Mouse (Mus musculus): ENCODE measurements at regions not wholly inside any gene's neighbourhood (a gene's known extent, or its start where the extent isn't known, plus 50 kb on each side); places are given as distances from the start of the nearest gene placed in this dataset.

- no peak overlapping the region for H3K27ac ChIP-seq
- no peak overlapping the region for H3K9ac ChIP-seq
- no peaks in the 10 kb centered on the region for H3K9me3 ChIP-seq
- H3K4me3 ChIP-seq (replicated peaks), result no peak overlapping the region
- no peak overlapping the region for H3K4me2 ChIP-seq
- H3K36me3 ChIP-seq, result no peaks in the 10 kb centered on the region
- no peaks in the 10 kb centered on the region for H3K27me3 ChIP-seq (replicated peaks)
- no peaks in the 10 kb centered on the region for H3K4me1 ChIP-seq
- no peak for ATAC-seq (ENCODE audit: insufficient read depth, low FRiP score, low read depth)
- WGBS, result 82% methylated on average over 2 of the region's 2 CpGs
These were observed 1669.5 kb downstream of the Efnb2 start for GRCm38 (mm10) chr8:6991516-6991915.

DNA sequence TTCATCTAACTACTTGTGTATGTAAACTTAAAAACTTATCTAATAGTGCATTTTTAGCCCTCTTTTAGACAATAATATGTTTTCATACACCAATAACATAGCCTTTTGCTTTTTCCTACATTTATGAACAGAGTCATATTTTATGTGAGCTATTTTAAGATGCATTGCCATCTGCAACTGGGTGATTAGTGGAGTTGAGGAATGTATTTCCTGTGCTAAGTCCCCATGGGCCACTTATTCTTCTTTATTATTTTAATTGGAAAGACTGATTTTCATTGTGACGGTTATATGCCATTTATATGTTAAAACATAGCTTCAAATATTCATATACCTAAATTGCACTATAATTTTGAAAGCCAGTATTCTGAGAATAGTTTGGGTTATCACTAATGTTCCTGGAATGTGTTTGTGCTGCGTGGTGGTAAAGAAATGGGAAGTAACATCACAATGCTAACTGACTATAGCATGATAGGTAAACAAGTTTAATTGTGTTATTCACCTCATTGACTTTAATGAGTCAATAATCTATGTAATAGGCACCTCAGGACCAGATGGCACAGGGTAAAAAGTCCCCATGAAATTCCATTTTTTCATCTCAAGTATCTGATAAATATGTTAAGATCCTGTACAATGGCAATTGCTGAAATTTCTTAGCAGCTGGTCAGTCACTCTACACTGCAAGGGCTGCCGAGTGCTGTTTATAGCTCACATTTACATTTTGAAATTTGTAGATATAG, 1671.5 kb downstream of the Efnb2 start:
- no peaks in the 10 kb centered on the region for H3K36me3 ChIP-seq
- WGBS, result 71% methylated on average over 3 of the region's 3 CpGs
- no peaks in the 10 kb centered on the region for H3K27me3 ChIP-seq (replicated peaks)
- no peak overlapping the region for H3K9ac ChIP-seq
- H3K9me3 ChIP-seq, result no peaks in the 10 kb centered on the region
- no peaks in the 10 kb centered on the region for H3K4me1 ChIP-seq
- H3K4me2 ChIP-seq, result no peak overlapping the region
- ATAC-seq (ENCODE audit: insufficient read depth, low FRiP score, low read depth), result no peak
- no peak overlapping the region for H3K4me3 ChIP-seq (replicated peaks)
- H3K27ac ChIP-seq, result no peak overlapping the region

GRCm38 (mm10) chr8:6973961-6974360, 1687.1 kb downstream of the Efnb2 start:
- H3K27me3 ChIP-seq (replicated peaks), result no peaks in the 10 kb centered on the region
- H3K9ac ChIP-seq, result no peak overlapping the region
- no peaks in the 10 kb centered on the region for H3K4me1 ChIP-seq
- ATAC-seq (ENCODE audit: insufficient read depth, low FRiP score, low read depth), result no peak
- no peaks in the 10 kb centered on the region for H3K36me3 ChIP-seq
- no peaks in the 10 kb centered on the region for H3K9me3 ChIP-seq
- no peak overlapping the region for H3K4me2 ChIP-seq
- no peak overlapping the region for H3K4me3 ChIP-seq (replicated peaks)
- no peak overlapping the region for H3K27ac ChIP-seq

GRCm38 (mm10) chr8:6963006-6963799, 1697.8 kb downstream of the Efnb2 start:
- WGBS, result 75% methylated on average over 4 of the region's 4 CpGs
- Histone ChIP-seq H3K4me2 (no peak overlapping the region), H3K4me3 (replicated peaks) (no peak overlapping the region), H3K27ac (no peak overlapping the region), H3K9ac (no peak overlapping the region), H3K4me1 (no peaks in the 10 kb centered on the region), H3K27me3 (replicated peaks) (no peaks in the 10 kb centered on the region), H3K36me3 (no peaks in the 10 kb centered on the region), H3K9me3 (no peaks in the 10 kb centered on the region)
- ATAC-seq (ENCODE audit: insufficient read depth, low FRiP score, low read depth), result no peak

- H3K27ac ChIP-seq, result no peak overlapping the region
- 87% methylated on average over 5 of the region's 5 CpGs for WGBS
- H3K36me3 ChIP-seq, result no peaks in the 10 kb centered on the region
- H3K27me3 ChIP-seq (replicated peaks), result no peaks in the 10 kb centered on the region
- ATAC-seq (ENCODE audit: insufficient read depth, low FRiP score, low read depth), result no peak
- H3K4me2 ChIP-seq, result no peak overlapping the region
- no peaks in the 10 kb centered on the region for H3K9me3 ChIP-seq
- H3K4me1 ChIP-seq, result no peaks in the 10 kb centered on the region
- no peak overlapping the region for H3K9ac ChIP-seq
- H3K4me3 ChIP-seq (replicated peaks), result no peak overlapping the region
These were observed 1703.0 kb downstream of the Efnb2 start for GRCm38 (mm10) chr8:6958086-6958485.

DNA sequence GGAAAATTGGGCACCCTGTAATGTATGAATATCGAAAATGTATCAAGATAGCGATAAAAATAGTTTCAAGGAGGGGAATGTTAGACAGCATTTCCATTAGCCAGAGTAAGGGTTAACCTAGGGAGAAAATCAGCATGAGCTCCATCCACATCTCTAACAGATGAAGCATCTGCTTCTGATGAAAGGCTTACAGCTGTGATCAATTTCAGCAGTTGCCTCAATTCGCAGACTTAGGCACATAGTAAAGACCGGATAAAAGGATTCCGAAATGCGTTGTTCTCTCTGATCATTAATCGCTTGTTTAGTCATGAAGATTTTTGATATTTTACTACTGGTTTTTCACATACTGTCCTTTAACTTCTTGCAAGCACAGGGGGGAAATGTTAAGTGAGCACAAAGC, 1706.8 kb downstream of the Efnb2 start:
- Histone ChIP-seq H3K9ac (no peak overlapping the region), H3K4me1 (no peaks in the 10 kb centered on the region), H3K4me3 (replicated peaks) (no peak overlapping the region), H3K9me3 (no peaks in the 10 kb centered on the region), H3K4me2 (no peak overlapping the region), H3K27me3 (replicated peaks) (no peaks in the 10 kb centered on the region), H3K36me3 (no peaks in the 10 kb centered on the region), H3K27ac (no peak overlapping the region)
- ATAC-seq (ENCODE audit: insufficient read depth, low FRiP score, low read depth), result no peak
- WGBS, result 76% methylated on average over 7 of the region's 7 CpGs

- WGBS, result 69% methylated on average over 1 of the region's 1 CpGs
- ATAC-seq (ENCODE audit: insufficient read depth, low FRiP score, low read depth), result no peak
- Histone ChIP-seq H3K4me1 (no peaks in the 10 kb centered on the region), H3K36me3 (no peaks in the 10 kb centered on the region), H3K27ac (no peak overlapping the region), H3K4me3 (replicated peaks) (no peak overlapping the region), H3K9me3 (no peaks in the 10 kb centered on the region), H3K9ac (no peak overlapping the region), H3K27me3 (replicated peaks) (no peaks in the 10 kb centered on the region), H3K4me2 (no peak overlapping the region)
These were observed 1738.6 kb downstream of the Efnb2 start for GRCm38 (mm10) chr8:6922467-6922866.

GRCm38 (mm10) chr8:6907682-6908081, 1753.4 kb downstream of the Efnb2 start:
- no peak overlapping the region for H3K4me3 ChIP-seq (replicated peaks)
- ATAC-seq (ENCODE audit: insufficient read depth, low FRiP score, low read depth), result no peak
- no peak overlapping the region for H3K9ac ChIP-seq
- no peaks in the 10 kb centered on the region for H3K27me3 ChIP-seq (replicated peaks)
- no peak overlapping the region for H3K27ac ChIP-seq
- no peaks in the 10 kb centered on the region for H3K36me3 ChIP-seq
- 68% methylated on average over 3 of the region's 3 CpGs for WGBS
- H3K4me2 ChIP-seq, result no peak overlapping the region
- no peaks in the 10 kb centered on the region for H3K9me3 ChIP-seq
- no peaks in the 10 kb centered on the region for H3K4me1 ChIP-seq

GRCm38 (mm10) chr8:6891456-6891855, 1769.6 kb downstream of the Efnb2 start:
- no peaks in the 10 kb centered on the region for H3K27me3 ChIP-seq (replicated peaks)
- H3K36me3 ChIP-seq, result no peaks in the 10 kb centered on the region
- H3K9ac ChIP-seq, result no peak overlapping the region
- no peak overlapping the region for H3K4me2 ChIP-seq
- no peak overlapping the region for H3K27ac ChIP-seq
- no peaks in the 10 kb centered on the region for H3K9me3 ChIP-seq
- H3K4me1 ChIP-seq, result no peaks in the 10 kb centered on the region
- no peak overlapping the region for H3K4me3 ChIP-seq (replicated peaks)
- 90% methylated on average over 1 of the region's 1 CpGs for WGBS
- no peak for ATAC-seq (ENCODE audit: insufficient read depth, low FRiP score, low read depth)

DNA sequence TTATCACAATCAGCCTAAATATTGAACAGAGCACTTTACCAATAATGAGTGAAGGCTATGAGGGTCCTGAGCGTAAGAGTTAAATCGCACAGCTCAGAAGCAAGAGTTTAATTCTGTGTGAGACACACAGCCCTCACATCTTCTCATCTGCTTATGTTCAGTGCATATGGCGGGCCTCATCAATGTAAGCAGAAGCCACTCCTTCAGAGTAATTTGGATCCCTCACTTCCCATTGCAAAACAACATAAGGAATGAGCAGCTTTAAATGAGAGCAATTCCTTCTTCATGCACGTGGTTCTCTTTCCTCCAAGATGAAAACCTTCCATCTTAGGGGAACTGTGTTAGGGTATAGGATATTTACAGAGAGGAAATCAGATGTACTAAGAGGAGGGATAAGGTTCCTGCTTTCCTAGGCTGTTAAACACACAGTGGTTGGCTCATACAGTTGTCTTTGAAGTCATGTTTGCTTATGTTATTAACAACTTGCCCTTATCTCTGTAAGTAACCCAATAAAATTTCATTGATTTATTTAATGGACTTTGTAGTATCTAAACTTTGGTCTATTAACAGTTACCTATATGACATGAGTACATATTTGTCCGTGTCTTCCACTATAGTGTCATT, 1774.2 kb downstream of the Efnb2 start:
- no peak overlapping the region for H3K4me3 ChIP-seq (replicated peaks)
- no peak for ATAC-seq (ENCODE audit: insufficient read depth, low FRiP score, low read depth)
- H3K4me1 ChIP-seq, result no peaks in the 10 kb centered on the region
- H3K4me2 ChIP-seq, result no peak overlapping the region
- no peak overlapping the region for H3K27ac ChIP-seq
- H3K9ac ChIP-seq, result no peak overlapping the region
- WGBS, result 80% methylated on average over 5 of the region's 5 CpGs
- no peaks in the 10 kb centered on the region for H3K36me3 ChIP-seq
- H3K27me3 ChIP-seq (replicated peaks), result no peaks in the 10 kb centered on the region
- no peaks in the 10 kb centered on the region for H3K9me3 ChIP-seq

- Histone ChIP-seq H3K36me3 (no peaks in the 10 kb centered on the region), H3K4me1 (no peaks in the 10 kb centered on the region), H3K9ac (no peak overlapping the region), H3K4me3 (replicated peaks) (no peak overlapping the region), H3K9me3 (no peaks in the 10 kb centered on the region), H3K27me3 (replicated peaks) (no peaks in the 10 kb centered on the region), H3K4me2 (no peak overlapping the region), H3K27ac (no peak overlapping the region)
- ATAC-seq (ENCODE audit: insufficient read depth, low FRiP score, low read depth), result no peak
These were observed 1776.2 kb downstream of the Efnb2 start for GRCm38 (mm10) chr8:6884828-6885227.

- Histone ChIP-seq H3K27me3 (replicated peaks) (no peaks in the 10 kb centered on the region), H3K27ac (no peak overlapping the region), H3K4me2 (no peak overlapping the region), H3K9me3 (no peaks in the 10 kb centered on the region), H3K36me3 (no peaks in the 10 kb centered on the region), H3K9ac (no peak overlapping the region), H3K4me3 (replicated peaks) (no peak overlapping the region), H3K4me1 (no peaks in the 10 kb centered on the region)
- WGBS, result 92% methylated on average over 4 of the region's 4 CpGs
- no peak for ATAC-seq (ENCODE audit: insufficient read depth, low FRiP score, low read depth)
These were observed 1777.5 kb upstream of the Slc10a2 start for GRCm38 (mm10) chr8:6882626-6883025.

All from stomach, embryonic 15.5 days (tissue).